Mouse (Mus musculus): ENCODE results near the gene Itprip.

GRCm38 (mm10) chr19:47890489-47891130 is 28.5 kb downstream of the Itprip start:
- no peak for TF ChIP-seq CTCF (IDR thresholded peaks at IDR 0.05; ENCODE audit: control insufficient read depth, insufficient read depth, insufficient replicate concordance, low read depth, low read length)
- no peak for TF ChIP-seq POLR2A (IDR thresholded peaks at IDR 0.05; ENCODE audit: control insufficient read depth, low read depth, low read length)
